Mouse (Mus musculus): ENCODE measurements at regions not wholly inside any gene's neighbourhood (a gene's known extent, or its start where the extent isn't known, plus 50 kb on each side); places are given as distances from the start of the nearest gene placed in this dataset.

DNA sequence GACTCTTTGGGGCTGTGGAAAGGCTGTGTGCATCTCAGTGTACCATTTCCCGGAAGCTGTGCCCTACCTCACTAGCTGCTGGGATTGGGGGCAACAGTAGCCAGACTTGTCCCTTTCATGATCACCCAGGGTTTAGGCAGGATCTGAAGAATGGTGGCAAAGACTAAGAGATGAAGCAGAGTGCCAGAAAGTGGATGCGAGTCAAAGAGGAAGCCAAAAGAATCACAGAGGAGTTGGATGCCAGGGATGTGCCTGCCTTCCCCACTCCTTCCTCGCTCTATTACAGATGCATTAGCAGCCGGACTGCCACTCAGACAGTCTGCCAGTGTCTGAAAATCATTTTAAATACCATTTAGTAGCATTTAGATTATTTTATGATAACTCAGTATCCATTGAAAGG is 271.5 kb upstream of the Slc24a2 start:
- ATAC-seq (replicated peaks; ENCODE audit: poor library complexity, severe bottlenecking), result no peak

DNA sequence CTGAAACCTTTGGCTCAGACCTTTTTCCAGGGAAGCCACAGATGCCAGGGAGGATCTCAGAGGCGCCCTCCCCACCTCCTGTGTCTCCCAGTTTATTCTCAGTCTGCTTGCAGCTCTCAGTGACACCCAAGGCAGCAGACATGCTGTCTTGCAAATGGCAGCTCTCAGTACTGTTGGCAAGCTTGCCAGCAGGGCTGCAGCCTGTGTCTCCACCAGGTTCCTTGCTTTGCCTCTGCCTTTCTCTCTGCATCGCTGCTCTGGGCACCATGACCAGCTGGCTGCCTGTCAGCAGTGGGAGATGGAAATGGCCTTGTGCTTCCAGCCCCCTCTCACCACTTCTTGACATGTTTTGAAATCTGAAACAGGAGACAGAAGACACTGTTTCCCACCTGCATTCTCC is 270.2 kb upstream of the Slc24a2 start:
- no peak for ATAC-seq (replicated peaks; ENCODE audit: poor library complexity, severe bottlenecking)

DNA sequence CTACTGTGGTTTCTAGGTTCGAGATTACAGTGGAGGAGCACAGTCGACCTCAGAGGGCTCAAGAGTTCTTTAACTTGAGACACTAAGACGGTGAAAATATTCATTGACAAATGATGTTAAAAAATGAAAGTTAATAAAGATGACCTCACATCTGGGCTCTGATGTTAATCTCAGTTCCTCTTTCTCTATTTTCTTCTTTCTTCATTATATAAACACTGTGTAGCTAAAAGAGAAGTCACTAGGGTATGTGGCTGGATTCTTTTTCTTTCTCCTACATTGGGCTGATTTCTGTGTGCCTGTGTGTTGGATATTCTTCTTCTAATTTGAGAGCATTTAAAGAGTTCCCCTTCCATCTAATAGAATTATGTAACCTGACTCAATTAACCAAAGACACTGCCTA is 257.5 kb upstream of the Slc24a2 start:
- ATAC-seq (replicated peaks; ENCODE audit: poor library complexity, severe bottlenecking), result peak; percentile 79

DNA sequence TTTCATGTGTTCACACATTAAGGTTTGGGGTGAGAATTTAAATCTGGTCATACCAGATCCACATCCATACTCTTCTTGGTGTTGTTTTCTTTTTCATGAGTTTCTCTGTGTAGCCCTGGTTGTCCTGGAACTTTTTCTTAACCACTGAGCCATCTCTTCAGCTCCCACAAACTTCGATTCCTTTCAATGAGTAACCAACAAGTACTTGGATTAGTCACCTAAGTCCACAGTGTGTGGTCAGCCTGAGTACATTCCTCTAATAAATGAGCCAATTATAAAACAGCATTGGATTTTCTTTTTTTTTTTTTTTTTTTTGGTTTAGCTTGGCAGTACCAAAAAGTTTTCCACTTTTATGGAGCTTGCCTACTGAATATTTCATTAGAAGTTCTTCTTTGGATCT is 245.3 kb upstream of the Slc24a2 start:
- ATAC-seq (replicated peaks; ENCODE audit: poor library complexity, severe bottlenecking), result no peak

DNA sequence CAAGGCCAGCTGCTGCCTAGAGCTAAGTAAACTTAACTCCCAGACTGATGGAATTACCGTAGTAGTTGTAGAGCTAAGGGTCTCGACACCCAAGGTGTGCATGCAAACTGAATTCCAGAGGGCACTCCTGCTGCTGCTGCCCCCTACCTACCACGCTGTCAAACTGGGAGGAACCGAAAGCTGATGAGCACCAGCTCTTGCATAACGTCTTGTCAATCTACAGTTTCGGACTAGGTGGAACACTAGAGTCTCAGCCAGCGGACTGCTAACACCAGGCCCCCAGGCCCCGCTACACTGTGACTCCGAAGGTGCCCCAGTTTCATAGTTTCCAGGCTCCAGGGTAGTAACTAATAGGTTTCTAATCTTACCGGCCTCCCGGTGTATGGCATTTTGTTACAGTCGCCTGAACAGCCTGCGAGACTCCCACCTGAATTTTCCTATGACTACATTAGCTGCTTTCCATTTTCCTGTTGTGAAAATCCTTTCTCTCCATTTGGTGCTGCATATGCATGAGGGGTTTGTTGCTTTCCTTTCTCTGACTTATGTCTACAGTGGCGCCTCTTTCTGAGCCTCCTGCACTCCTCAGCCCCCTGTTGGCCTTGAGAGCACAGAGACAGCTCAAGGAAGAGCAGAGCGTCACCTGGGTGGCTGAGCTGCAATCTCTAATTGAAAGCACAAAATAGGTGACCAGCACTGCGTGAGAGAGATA is 243.2 kb upstream of the Slc24a2 start:
- ATAC-seq (replicated peaks; ENCODE audit: poor library complexity, severe bottlenecking), result peak; percentile 20; the same call in 1 of the 2 replicates

DNA sequence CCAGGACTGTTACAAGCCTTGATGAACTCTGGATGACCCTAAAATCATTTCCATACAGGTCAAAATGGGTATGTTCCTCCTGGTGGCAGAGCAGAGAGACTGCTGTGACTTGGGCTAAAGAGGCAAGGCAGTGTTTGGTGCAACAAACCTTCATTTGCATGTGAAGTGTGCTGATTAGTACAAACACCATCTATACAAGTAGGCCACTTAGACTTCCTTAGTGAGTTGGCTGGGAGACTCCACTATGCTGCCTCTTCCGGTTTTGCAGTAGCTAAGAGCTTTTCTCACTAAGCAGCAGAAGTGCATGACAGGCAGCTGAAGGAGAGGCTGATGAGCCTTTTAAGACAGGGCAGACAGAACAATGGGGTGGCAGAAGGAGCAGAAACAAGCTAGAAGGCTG is 242.5 kb upstream of the Slc24a2 start:
- no peak for ATAC-seq (replicated peaks; ENCODE audit: poor library complexity, severe bottlenecking)

DNA sequence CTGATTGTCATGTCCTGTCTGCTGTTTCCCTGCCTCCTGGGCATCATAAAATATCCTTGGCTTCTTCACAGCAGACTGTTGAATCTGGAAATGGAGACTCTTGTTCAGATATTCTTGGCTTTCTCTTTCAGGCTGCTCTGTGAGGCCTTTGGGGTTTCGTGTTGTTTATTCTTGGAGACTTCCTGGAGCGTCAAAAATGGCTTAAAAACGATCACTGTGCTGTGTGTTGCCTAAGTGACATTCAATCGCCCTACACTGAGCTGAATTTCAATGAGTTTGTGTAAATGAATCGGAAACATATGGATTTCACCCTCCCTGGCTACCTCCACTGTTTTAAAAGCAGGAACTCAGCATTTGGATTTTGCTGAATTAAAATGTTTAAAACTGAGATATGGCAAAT is 241.1 kb upstream of the Slc24a2 start:
- ATAC-seq (replicated peaks; ENCODE audit: poor library complexity, severe bottlenecking), result no peak

DNA sequence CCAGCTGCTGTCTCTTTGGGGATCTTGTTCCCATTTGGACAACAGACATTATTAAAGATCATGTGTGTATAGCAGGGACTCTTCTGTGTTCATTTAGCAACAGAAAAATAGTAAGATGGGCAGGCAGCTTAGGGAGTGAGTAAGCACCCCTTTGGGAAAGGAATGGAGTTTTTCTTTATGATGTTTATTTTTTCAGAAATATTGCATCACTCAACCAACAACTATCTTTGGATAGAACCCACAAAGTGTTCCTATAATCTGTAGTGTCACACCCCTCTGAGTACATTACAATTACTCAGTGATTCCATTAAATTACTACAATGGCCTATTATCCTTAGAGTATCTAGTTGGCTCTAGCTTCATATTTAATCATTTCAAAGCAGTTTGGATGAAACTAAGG is 237.3 kb upstream of the Slc24a2 start:
- ATAC-seq (replicated peaks; ENCODE audit: poor library complexity, severe bottlenecking), result no peak

DNA sequence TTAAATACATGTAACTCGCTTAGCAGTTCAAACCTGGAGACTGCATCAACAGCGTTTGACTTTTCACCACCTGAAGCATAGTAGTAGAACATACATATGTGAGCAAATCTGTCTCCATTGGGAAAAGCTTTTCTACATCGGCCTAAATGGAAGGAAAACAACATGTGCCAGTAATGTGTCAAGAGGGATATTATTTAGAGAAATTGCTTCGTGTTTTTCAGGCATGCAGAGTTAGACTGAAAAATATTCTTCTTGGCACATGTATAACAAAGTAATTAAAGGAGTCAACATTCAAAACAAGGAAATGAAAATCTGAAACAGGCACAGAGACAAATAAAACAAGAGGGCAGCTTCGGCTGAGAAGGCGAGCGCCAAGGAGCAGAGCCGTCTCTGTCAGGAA is 236.7 kb upstream of the Slc24a2 start:
- ATAC-seq (replicated peaks; ENCODE audit: poor library complexity, severe bottlenecking), result no peak

DNA sequence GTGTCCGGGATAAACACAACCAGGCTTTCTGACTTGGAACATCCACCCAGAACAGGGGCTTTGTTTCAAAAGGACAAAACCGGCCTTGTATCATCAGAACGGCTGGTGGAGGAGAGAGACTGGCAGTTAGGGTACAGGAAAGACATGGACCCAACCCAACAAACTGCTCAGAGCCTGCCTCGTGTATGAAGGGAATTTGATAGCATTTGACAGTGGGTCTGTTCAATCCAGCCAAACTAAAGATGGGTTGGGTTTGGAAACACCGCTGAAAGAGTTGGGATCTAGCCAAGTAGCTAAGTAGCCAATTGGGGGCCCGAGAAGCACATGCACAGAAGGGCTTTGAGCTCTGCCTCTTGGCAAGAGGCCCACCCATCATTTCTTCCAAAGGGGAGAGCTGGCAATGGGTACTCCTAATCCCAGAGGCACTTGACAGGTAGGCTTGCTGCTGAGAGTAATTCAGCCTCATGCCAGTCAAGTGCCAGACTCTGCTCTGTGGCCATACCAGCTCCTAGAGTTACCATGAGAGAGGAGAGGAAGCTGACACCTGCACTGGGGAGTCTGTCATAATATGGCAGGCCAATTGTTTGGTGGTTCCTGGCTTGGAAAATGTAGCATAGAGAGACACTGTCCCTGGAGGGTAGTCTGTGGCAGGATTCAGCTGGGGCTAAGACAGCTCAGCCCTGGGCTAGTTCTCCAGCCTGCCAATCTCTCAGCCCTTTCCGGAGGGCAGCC is 231.1 kb upstream of the Slc24a2 start:
- ATAC-seq (replicated peaks; ENCODE audit: poor library complexity, severe bottlenecking), result no peak

DNA sequence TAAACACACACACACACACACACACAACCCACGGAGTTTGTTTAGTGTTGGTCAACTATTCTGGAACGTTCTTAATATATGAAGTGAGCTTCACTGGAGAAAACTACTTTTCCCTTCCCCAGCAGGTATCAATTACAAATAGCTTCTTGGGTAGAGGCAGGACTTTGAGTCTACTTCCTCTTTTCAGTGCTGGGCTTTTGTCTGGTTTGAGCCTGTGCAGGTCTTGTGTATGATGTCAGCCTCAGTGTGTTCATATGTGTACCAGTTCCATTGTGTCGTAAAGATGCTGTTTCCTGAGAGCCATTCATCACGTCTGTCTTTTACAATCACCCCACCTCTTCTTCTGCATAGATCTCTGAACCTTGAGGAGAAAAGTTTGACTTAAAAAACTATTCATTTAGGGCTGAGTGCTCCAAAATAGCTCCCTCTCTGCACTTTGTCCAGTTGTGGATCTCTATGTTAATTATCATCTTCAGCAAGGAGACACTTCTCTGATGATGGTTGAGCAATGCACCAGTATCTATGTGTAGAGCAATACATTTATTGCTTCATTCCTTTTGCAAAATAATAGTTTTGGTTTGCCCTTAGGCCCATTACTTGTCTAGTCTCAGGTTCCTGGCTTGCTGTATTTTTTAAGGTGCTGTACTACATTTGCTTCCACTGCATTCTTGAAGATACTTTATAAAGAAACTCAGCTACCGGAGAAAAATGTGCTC is 225.7 kb upstream of the Slc24a2 start:
- peak; percentile 86 for ATAC-seq (replicated peaks; ENCODE audit: poor library complexity, severe bottlenecking)

DNA sequence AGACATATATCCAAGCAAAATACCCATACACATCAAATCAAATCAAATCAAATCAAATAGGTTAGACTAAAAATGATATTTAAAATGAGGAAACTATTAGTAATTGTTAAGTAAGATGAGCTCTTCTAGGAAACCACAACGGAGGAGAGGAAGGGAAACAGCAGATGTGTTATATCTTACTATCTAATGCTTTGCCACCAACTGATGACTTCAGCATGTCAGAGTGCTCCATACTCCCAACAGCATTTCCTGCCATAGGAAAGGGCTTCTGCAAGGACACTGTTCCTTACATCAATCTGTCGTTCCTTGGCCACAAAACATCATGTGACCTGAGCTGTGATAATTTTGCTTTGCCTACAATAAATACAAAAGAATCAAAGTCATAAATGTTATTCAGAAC is 221.8 kb upstream of the Slc24a2 start:
- peak; percentile 72 for ATAC-seq (replicated peaks; ENCODE audit: poor library complexity, severe bottlenecking)

DNA sequence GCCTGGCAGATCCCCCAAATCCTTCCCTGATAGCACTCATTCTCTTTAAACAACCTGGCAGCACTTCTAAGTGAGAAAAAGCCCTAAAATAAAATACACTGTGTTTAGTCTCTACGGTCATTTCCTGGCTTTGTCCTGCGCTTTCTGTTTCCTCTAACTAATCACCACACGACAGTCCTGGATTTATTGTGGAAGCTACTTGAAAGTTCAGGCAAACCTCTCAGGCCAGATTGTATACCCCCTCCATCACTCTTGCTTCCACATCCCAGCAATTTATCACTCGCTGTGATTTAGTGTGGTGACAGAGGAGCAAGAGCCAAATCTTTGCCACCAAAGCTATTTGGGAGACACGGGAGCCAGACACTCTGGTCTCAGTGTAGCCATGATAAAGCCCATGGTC is 221.0 kb upstream of the Slc24a2 start:
- no peak for ATAC-seq (replicated peaks; ENCODE audit: poor library complexity, severe bottlenecking)

DNA sequence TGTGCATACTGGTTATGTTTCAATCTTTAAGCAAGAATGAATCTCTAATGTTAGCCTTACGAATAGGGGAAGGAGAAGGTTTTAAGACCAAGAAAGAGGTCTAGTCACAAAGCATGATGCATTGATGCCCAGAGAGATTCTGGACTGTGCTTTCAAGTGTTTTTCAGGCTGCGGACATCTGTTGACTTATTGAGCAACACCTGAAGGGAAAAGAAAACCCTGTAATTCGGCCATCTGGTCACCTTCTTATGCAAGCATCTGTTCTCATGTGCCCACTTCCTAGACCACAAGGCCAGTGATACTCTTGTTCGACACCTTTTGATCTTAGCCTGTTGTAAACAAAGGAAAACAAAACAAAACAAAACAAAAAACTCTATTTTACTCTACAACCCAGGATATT is 218.1 kb upstream of the Slc24a2 start:
- ATAC-seq (replicated peaks; ENCODE audit: poor library complexity, severe bottlenecking), result peak; percentile 68

DNA sequence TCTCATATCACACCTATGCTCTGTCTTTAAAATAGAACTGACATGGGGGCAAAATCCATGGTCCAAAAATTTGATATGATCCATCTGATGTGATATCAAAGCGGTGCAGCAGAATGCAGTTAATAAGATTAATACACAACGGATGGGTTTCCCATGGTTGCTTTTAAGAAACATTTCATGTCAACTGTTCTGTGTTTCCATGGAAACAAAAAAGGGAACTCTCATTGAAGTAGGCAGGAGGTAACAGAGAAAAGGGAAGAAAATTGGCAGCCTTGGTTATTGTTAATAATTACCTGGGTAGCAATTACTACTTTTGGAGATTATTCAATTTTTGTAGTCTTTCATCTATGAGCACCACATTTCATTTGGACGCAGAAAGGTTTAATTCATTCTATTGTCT is 216.6 kb upstream of the Slc24a2 start:
- peak; percentile 54 for ATAC-seq (replicated peaks; ENCODE audit: poor library complexity, severe bottlenecking)

DNA sequence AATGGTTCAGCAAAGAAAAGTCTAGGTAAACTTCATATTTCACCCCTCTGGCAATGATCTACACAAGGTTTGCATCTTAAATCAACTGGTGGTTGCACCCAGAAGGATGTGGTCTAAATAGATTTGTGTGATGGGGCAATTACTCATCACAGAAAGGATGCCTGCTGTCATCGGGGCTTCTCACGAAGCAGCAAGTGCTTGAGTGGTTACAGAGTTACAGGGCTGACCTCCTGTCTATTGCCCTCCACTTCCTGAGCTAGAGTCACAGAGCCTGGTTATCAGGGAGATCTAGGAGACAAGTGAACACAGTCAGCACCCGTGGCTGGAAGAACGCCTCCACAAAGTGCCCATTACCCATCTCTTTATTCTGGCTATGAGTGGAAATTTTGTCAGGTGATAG is 203.9 kb upstream of the Slc24a2 start:
- ATAC-seq (replicated peaks; ENCODE audit: poor library complexity, severe bottlenecking), result peak; percentile 87

DNA sequence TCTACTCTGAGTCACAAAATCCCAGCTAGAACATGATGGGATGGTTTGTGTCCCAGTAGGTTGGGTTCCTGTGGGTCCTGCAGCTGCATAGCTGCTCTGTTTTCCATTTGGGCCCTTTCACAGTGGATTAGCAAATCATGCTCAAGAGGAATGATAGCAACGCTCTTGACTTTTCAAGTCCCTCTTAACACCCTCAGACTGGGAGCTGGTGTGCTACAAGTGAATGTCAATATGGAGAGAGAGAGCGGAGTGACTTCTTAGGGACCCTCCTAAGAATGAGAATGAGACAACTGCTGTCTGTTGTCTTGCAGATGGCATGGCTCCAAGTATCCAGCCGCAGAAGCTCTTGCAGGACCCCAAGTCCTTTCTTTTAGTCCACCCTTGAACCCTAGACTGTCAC is 198.1 kb upstream of the Slc24a2 start:
- no peak for ATAC-seq (replicated peaks; ENCODE audit: poor library complexity, severe bottlenecking)

DNA sequence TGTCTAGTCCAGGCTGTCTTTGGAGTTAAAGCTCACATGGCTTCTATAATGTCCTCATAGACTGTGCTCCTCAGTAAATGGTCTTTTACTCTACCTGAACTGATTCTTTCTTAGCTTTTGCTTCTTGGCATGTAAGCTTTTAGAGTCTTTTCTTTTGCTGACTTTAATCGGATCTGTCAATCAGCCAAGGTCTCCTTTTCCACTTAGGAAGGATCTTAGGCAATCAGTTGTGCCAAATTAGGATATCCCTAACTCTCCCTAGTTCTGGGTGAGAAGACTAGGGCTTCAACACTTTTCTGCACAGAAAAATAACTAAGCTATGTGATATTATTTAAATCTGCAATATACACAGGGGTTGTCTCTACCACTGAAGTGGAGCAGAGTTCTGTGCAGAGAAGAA is 193.8 kb upstream of the Slc24a2 start:
- no peak for ATAC-seq (replicated peaks; ENCODE audit: poor library complexity, severe bottlenecking)

DNA sequence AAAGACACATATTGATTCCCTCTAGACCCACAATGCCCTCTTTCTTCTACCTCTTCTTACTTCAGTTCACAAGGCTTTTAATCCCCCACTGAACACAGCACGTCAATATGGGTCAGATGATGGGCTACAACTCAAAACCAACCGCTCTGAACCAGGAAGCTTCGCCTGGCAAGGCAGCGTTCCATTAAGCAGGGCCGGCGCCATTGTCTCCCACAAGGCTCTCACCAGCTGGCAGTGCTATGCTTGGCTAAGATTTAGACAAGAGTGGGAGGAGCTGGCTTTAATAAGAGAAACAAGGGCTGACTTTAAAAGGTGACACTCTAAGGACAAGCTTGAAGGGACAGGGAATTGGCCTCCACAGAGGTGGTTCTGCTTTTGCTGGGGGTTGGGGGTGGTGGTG is 192.3 kb upstream of the Slc24a2 start:
- no peak for ATAC-seq (replicated peaks; ENCODE audit: poor library complexity, severe bottlenecking)

DNA sequence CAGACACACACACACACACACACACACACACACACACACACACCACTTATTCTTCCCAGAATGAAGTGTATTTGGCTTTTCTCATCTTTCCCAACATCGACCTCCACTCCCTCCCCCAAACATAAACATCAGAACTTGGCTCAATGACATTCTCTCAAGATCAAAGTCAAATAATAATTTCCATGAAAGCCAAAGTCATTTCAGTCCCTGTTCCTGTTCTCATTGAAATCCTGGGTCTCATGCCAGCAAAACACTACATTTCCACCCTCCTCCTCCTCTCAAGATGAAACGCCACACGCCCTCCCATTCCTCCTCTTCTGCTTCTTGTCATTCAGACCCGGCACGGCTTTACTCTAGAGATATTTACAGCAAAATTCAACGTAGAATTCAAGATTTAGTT is 173.1 kb upstream of the Slc24a2 start:
- ATAC-seq (replicated peaks; ENCODE audit: poor library complexity, severe bottlenecking), result no peak

DNA sequence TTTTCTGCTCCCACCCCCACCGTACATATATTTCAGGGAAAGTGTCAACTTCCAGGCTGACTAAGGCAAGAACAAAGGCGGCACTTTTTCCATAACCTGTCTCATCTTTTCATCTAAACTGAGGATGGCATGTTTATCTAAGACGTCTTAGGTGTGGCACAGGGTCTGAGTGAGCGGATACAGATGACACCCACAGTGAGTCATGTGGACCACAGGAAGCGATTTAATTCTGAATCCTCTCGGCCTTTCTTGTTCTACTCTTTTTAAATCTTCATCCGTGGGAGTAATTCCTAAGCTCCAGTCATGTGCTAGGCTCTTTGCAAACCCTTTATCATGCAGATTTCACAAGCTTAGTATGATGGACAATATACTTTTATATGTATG is 171.9 kb upstream of the Slc24a2 start:
- ATAC-seq (replicated peaks; ENCODE audit: poor library complexity, severe bottlenecking), result no peak
